Comparison of ENCODE assay signal across 9 mouse cellular contexts in genomic region chr11:75212876-75213275, GRCm38 (mm10). TPM values are rescaled to one million over a fixed set of nuclear protein-coding genes. Genes with fewer than 3 reads are reported as not detected.
DNase-seq lines count a peak whose midpoint lies in the region; ATAC-seq lines count a peak whose summit lies in the region.
"Had no signal": no experiment of that assay in that cellular context is flagged by ENCODE, and none has a peak within 500 bp of the region (broad histone marks: within the 10 kb centered on the region; RNA-seq: fewer than 3 reads in every experiment).

No protein-coding gene starts in this region.

- WGBS in heart, embryonic 11.5 days (ENCODE audit: insufficient replicate concordance), result 51% methylated on average over 3 of the region's 3 CpGs
- 33% methylated on average over 3 of the region's 3 CpGs for WGBS in intestine, embryonic 16.5 days
- WGBS in midbrain, embryonic 12.5 days, result 35% methylated on average over 2 of the region's 3 CpGs

- no peak overlapping the region for H3K4me3 ChIP-seq in heart, embryonic 11.5 days (ENCODE audit: low read depth, low read length)
- no peak overlapping the region for H3K4me3 ChIP-seq in intestine, embryonic 16.5 days (ENCODE audit: low read length)
- no peak overlapping the region for H3K4me3 ChIP-seq in midbrain, embryonic 12.5 days

- H3K27ac ChIP-seq in heart, embryonic 11.5 days (ENCODE audit: low read depth, low read length), result peak overlapping the region; percentile 96
- peak overlapping the region; percentile 58; the same call in 1 of the 2 replicates for H3K27ac ChIP-seq in intestine, embryonic 16.5 days (ENCODE audit: low read length)
- H3K27ac ChIP-seq in midbrain, embryonic 12.5 days (replicated peaks), result peak overlapping the region; percentile 81

- H3K27me3 ChIP-seq in heart, embryonic 11.5 days (ENCODE audit: control insufficient read depth, insufficient read depth, low read length), result 0 out of 2 replicates have a peak, but pooled peaks cover 7% of the 10 kb centered on the region
- no peaks in the 10 kb centered on the region for H3K27me3 ChIP-seq in intestine, embryonic 16.5 days (replicated peaks; ENCODE audit: control insufficient read depth, insufficient read depth, low read length)
- H3K27me3 ChIP-seq in midbrain, embryonic 12.5 days, result peaks cover 27% of the 10 kb centered on the region

- peak overlapping the region; percentile 42 for H3K4me2 ChIP-seq in heart, embryonic 11.5 days
- no peak overlapping the region for H3K4me2 ChIP-seq in intestine, embryonic 16.5 days (ENCODE audit: low read depth, low read length)
- H3K4me2 ChIP-seq in midbrain, embryonic 12.5 days (replicated peaks), result peak overlapping the region; percentile 53; the same call in 1 of the 2 replicates

- H3K36me3 ChIP-seq in heart, embryonic 11.5 days (ENCODE audit: control insufficient read depth, insufficient read depth, low read length), result no peaks in the 10 kb centered on the region
- no peaks in the 10 kb centered on the region for H3K36me3 ChIP-seq in intestine, embryonic 16.5 days (ENCODE audit: control insufficient read depth, insufficient read depth, low read length)
- no peaks in the 10 kb centered on the region for H3K36me3 ChIP-seq in midbrain, embryonic 12.5 days

- ATAC-seq in heart, embryonic 11.5 days (replicated peaks; ENCODE audit: insufficient number of reproducible peaks, low FRiP score, low TSS enrichment), result no peak
- 0 out of 2 replicates have a peak, but pooled peaks have one; percentile 18 for ATAC-seq in intestine, embryonic 16.5 days
- ATAC-seq in midbrain, embryonic 12.5 days (ENCODE audit: low FRiP score, low read depth), result no peak

- peaks cover 66% of the 10 kb centered on the region for H3K4me1 ChIP-seq in heart, embryonic 11.5 days (ENCODE audit: control insufficient read depth, insufficient read depth, low read length)
- H3K4me1 ChIP-seq in intestine, embryonic 16.5 days (ENCODE audit: control insufficient read depth, insufficient read depth, low read length), result peaks cover 20% of the 10 kb centered on the region
- H3K4me1 ChIP-seq in midbrain, embryonic 12.5 days, result peaks cover 70% of the 10 kb centered on the region

- H3K9me3 ChIP-seq in heart, embryonic 11.5 days (replicated peaks; ENCODE audit: control insufficient read depth, low read length), result no peaks in the 10 kb centered on the region
- H3K9me3 ChIP-seq in intestine, embryonic 16.5 days (ENCODE audit: control insufficient read depth, low read length), result no peaks in the 10 kb centered on the region
- no peaks in the 10 kb centered on the region for H3K9me3 ChIP-seq in midbrain, embryonic 12.5 days

- 0 out of 2 replicates have a peak overlapping the region, but pooled peaks have one; percentile 10 for H3K9ac ChIP-seq in heart, embryonic 11.5 days (ENCODE audit: low read depth, low read length)
- H3K9ac ChIP-seq in intestine, embryonic 16.5 days (ENCODE audit: low read depth, low read length), result no peak overlapping the region
- H3K9ac ChIP-seq in midbrain, embryonic 12.5 days (replicated peaks), result no peak overlapping the region

- DNase-seq in heart, postnatal 4 days, result no peak
- peak; percentile 74 for DNase-seq in cerebellum, adult 9-11 months
- no peak for DNase-seq in gastrocnemius, postnatal 25 days
- no peak for DNase-seq in ovary, postnatal 14 days (ENCODE audit: low spot score)
- no peak for DNase-seq in thymus, postnatal 4 days
- DNase-seq: right cerebral cortex, postnatal 25 days had no signal

RNA-seq across cellular contexts. Expression of gene Rtn4rl1, which starts 19.3 kb away (rescaled TPM):
- polyA plus RNA-seq in heart, embryonic 11.5 days (2014; fragmentation: Nextera tagmentation; extraction: Ambion mirVana), result 12.7 and 16.8 TPM in 2 replicates
- total RNA-seq in heart, postnatal 4 days (2021), result 10 to 100 TPM; 20.3 to 23.2 TPM
- polyA plus RNA-seq in intestine, embryonic 16.5 days (2015; fragmentation: Nextera tagmentation; extraction: Ambion mirVana), result 1.5 and 1.6 TPM in 2 replicates
- 9.3 and 10.2 TPM in 2 replicates for polyA plus RNA-seq in midbrain, embryonic 12.5 days (2016; fragmentation: Nextera tagmentation; extraction: Ambion mirVana)
- 1 to 10 TPM in 1 of 2 experiments, under 1 TPM in 1; 1.00 to 1.7 TPM for total RNA-seq in gastrocnemius, postnatal 25 days (2021)

RNA-seq across cellular contexts. Expression of gene Dph1, which starts 21.8 kb away (rescaled TPM):
- 16.5 and 21.0 TPM in 2 replicates for polyA plus RNA-seq in heart, embryonic 11.5 days (2014; fragmentation: Nextera tagmentation; extraction: Ambion mirVana)
- total RNA-seq in heart, postnatal 4 days (2021), result 10 to 100 TPM; 15.0 to 17.4 TPM
- polyA plus RNA-seq in intestine, embryonic 16.5 days (2015; fragmentation: Nextera tagmentation; extraction: Ambion mirVana), result 20.3 and 22.7 TPM in 2 replicates
- polyA plus RNA-seq in midbrain, embryonic 12.5 days (2016; fragmentation: Nextera tagmentation; extraction: Ambion mirVana), result 15.8 and 17.6 TPM in 2 replicates
- 1 to 10 TPM; 5.6 to 5.8 TPM for total RNA-seq in gastrocnemius, postnatal 25 days (2021)

RNA-seq across cellular contexts. Expression of gene Ovca2, which starts 34.2 kb away (rescaled TPM):
- 23.4 and 24.6 TPM in 2 replicates for polyA plus RNA-seq in heart, embryonic 11.5 days (2014; fragmentation: Nextera tagmentation; extraction: Ambion mirVana)
- 1 to 10 TPM; 8.1 to 8.7 TPM for total RNA-seq in heart, postnatal 4 days (2021)
- 18.7 and 23.9 TPM in 2 replicates for polyA plus RNA-seq in intestine, embryonic 16.5 days (2015; fragmentation: Nextera tagmentation; extraction: Ambion mirVana)
- polyA plus RNA-seq in midbrain, embryonic 12.5 days (2016; fragmentation: Nextera tagmentation; extraction: Ambion mirVana), result 23.2 and 24.9 TPM in 2 replicates
- 1 to 10 TPM; 2.8 to 3.3 TPM for total RNA-seq in gastrocnemius, postnatal 25 days (2021)

RNA-seq across cellular contexts. Expression of gene Hic1, which starts 43.6 kb away (rescaled TPM):
- polyA plus RNA-seq in heart, embryonic 11.5 days (2014; fragmentation: Nextera tagmentation; extraction: Ambion mirVana), result 2.5 and 3.0 TPM in 2 replicates
- 10 to 100 TPM; 42.6 to 49.5 TPM for total RNA-seq in heart, postnatal 4 days (2021)
- polyA plus RNA-seq in intestine, embryonic 16.5 days (2015; fragmentation: Nextera tagmentation; extraction: Ambion mirVana), result 7.1 and 8.6 TPM in 2 replicates
- 3.7 and 4.8 TPM in 2 replicates for polyA plus RNA-seq in midbrain, embryonic 12.5 days (2016; fragmentation: Nextera tagmentation; extraction: Ambion mirVana)
- total RNA-seq in gastrocnemius, postnatal 25 days (2021), result 1 to 10 TPM; 5.7 to 5.9 TPM
